Mouse (Mus musculus) embryonic facial prominence, embryonic 11.5 days (tissue): ENCODE measurements around the gene Pgm1. TPM values are rescaled to one million over a fixed set of nuclear protein-coding genes. Genes with fewer than 3 reads are reported as not detected.

ENCODE experiments used
- ATAC-seq: fragments of 200-750 bp; cut with Nextera tagmentation; replicated peaks from 2 replicates; pipeline ENCODE4 v1.8.0; 2017; ENCODE audit warnings: low read depth; ENCODE audit not compliant: insufficient number of reproducible peaks, low FRiP score, low TSS enrichment
- DNase-seq: peaks from one replicate; pipeline ENCODE4 v3.0.0-alpha.2; 2015; ENCODE audit warnings: low spot score
- H3K27ac ChIP-seq: fragments of 300-500 bp; sonication (generic); replicated peaks from 2 replicates; pipeline ENCODE4 v1.5.1; 2014; ENCODE audit warnings: mild to moderate bottlenecking, low read depth, low read length, control low read depth
- H3K27me3 ChIP-seq: fragments of 300-500 bp; sonication (generic); 2 replicates; pipeline ENCODE4 v1.6.1; 2014; ENCODE audit warnings: mild to moderate bottlenecking, low read length, moderate library complexity, mixed read lengths; ENCODE audit not compliant: control insufficient read depth, insufficient read depth
- H3K36me3 ChIP-seq: fragments of 300-500 bp; sonication (generic); replicated peaks from 2 replicates; pipeline ENCODE4 v1.6.1; 2014; ENCODE audit warnings: low read depth, mild to moderate bottlenecking, low read length, moderate library complexity, mixed read lengths; ENCODE audit not compliant: control insufficient read depth, insufficient read depth
- H3K4me1 ChIP-seq: fragments of 300-500 bp; sonication (generic); 2 replicates; pipeline ENCODE4 v1.6.1; 2014; ENCODE audit warnings: low read length, mixed read lengths; ENCODE audit not compliant: control insufficient read depth, insufficient read depth
- H3K4me2 ChIP-seq: fragments of 300-500 bp; sonication (generic); 2 replicates; pipeline ENCODE4 v1.6.1; 2014; ENCODE audit warnings: low read depth, mild to moderate bottlenecking, control low read depth, low read length, moderate library complexity
- H3K4me3 ChIP-seq: fragments of 300-500 bp; sonication (generic); 2 replicates; pipeline ENCODE4 v1.5.1; 2014; ENCODE audit warnings: low read depth, low read length, control low read depth
- H3K9ac ChIP-seq: fragments of 300-500 bp; sonication (generic); replicated peaks from 2 replicates; pipeline ENCODE4 v1.6.1; 2014; ENCODE audit warnings: mild to moderate bottlenecking, control low read depth, low read length
- H3K9me3 ChIP-seq: fragments of 300-500 bp; sonication (generic); replicated peaks from 2 replicates; pipeline ENCODE4 v1.6.1; 2016; ENCODE audit warnings: mild to moderate bottlenecking, low read length, inconsistent platforms, mixed read lengths; ENCODE audit not compliant: control insufficient read depth
- WGBS: fragments of 180-500 bp; shearing (Covaris S2); extraction: QIAGEN DNeasy Blood & Tissue Kit; methylation state at CpG from one replicate; pipeline ENCODE4 v1.1.7; 2014; 5-methylcytosine and 5-hydroxymethylcytosine counted together
- polyA plus RNA-seq: library from polyadenylated mRNA; unstranded; fragments of >200 nt; fragmentation: Nextera tagmentation; extraction: Ambion mirVana; gene quantifications from 2 replicates; pipeline ENCODE4 v1.2.1, GENCODE M21; 2014

The Pgm1 gene
- polyA plus RNA-seq, 1 experiment from 2014 or later: 58.2 TPM

GRCm38 (mm10) chr4:99959308-99959707 lies 30.1 kb downstream of the Pgm1 start:
- no peaks in the 10 kb centered on the region for H3K27me3 ChIP-seq
- H3K9me3 ChIP-seq: no peaks in the 10 kb centered on the region
- WGBS: 89% methylated on average over 3 of the region's 3 CpGs
- DNase-seq: no peak
- H3K36me3 ChIP-seq: no peaks in the 10 kb centered on the region
- no peak overlapping the region for H3K9ac ChIP-seq
- H3K4me3 ChIP-seq: no peak overlapping the region
- ATAC-seq: no peak
- no peak overlapping the region for H3K27ac ChIP-seq
- H3K4me2 ChIP-seq: no peak overlapping the region
- H3K4me1 ChIP-seq: no peaks in the 10 kb centered on the region

GRCm38 (mm10) chr4:99966555-99966954 lies 37.3 kb downstream of the Pgm1 start:
- DNase-seq: peak; percentile 78

GRCm38 (mm10) chr4:99969328-99969727 lies 40.1 kb downstream of the Pgm1 start:
- 23% methylated on average over 5 of the region's 5 CpGs for WGBS
- Histone ChIP-seq H3K27ac (no peak overlapping the region), H3K4me2 (no peak overlapping the region), H3K27me3 (no peaks in the 10 kb centered on the region), H3K9me3 (no peaks in the 10 kb centered on the region), H3K9ac (no peak overlapping the region), H3K4me1 (peaks cover 2% of the 10 kb centered on the region; the same call in 1 of the 2 replicates), H3K4me3 (no peak overlapping the region), H3K36me3 (no peaks in the 10 kb centered on the region)
- DNase-seq (no peak), ATAC-seq (no peak)

More at GRCm38 (mm10) chr4:99966555-99966954, 37.3 kb downstream of the Pgm1 start:
- no peak overlapping the region for H3K4me2 ChIP-seq
- H3K4me1 ChIP-seq: peaks cover 2% of the 10 kb centered on the region; the same call in 1 of the 2 replicates
- 20% methylated on average over 6 of the region's 6 CpGs for WGBS
- H3K27ac ChIP-seq: no peak overlapping the region
- H3K4me3 ChIP-seq: no peak overlapping the region
- H3K9me3 ChIP-seq: no peaks in the 10 kb centered on the region
- no peaks in the 10 kb centered on the region for H3K36me3 ChIP-seq
- no peak overlapping the region for H3K9ac ChIP-seq
- no peaks in the 10 kb centered on the region for H3K27me3 ChIP-seq
- ATAC-seq: no peak

GRCm38 (mm10) chr4:99970097-99970496 lies 40.9 kb downstream of the Pgm1 start:
- DNase-seq (no peak), ATAC-seq (no peak)
- Histone ChIP-seq H3K4me1 (peaks cover 2% of the 10 kb centered on the region; the same call in 1 of the 2 replicates), H3K27me3 (no peaks in the 10 kb centered on the region), H3K27ac (no peak overlapping the region), H3K4me2 (no peak overlapping the region), H3K4me3 (no peak overlapping the region), H3K9ac (no peak overlapping the region), H3K36me3 (no peaks in the 10 kb centered on the region), H3K9me3 (no peaks in the 10 kb centered on the region)
- WGBS: 46% methylated on average over 4 of the region's 4 CpGs

GRCm38 (mm10) chr4:99972886-99973285 lies 43.7 kb downstream of the Pgm1 start:
- Histone ChIP-seq H3K27me3 (no peaks in the 10 kb centered on the region), H3K4me3 (no peak overlapping the region), H3K27ac (no peak overlapping the region), H3K9ac (no peak overlapping the region), H3K4me1 (peaks cover 2% of the 10 kb centered on the region; the same call in 1 of the 2 replicates), H3K4me2 (no peak overlapping the region), H3K9me3 (no peaks in the 10 kb centered on the region), H3K36me3 (no peaks in the 10 kb centered on the region)
- DNase-seq (no peak), ATAC-seq (no peak)
- 80% methylated on average over 6 of the region's 6 CpGs for WGBS

- no peak for ATAC-seq
- 88% methylated on average over 1 of the region's 1 CpGs for WGBS
- H3K27ac ChIP-seq: no peak overlapping the region
Observed at GRCm38 (mm10) chr4:99973931-99974330, 44.7 kb downstream of the Pgm1 start.

GRCm38 (mm10) chr4:99974375-99974774 lies 45.2 kb downstream of the Pgm1 start:
- WGBS: 66% methylated on average over 5 of the region's 5 CpGs
- no peak for ATAC-seq

More at GRCm38 (mm10) chr4:99973931-99974330, 44.7 kb downstream of the Pgm1 start:
- Histone ChIP-seq H3K4me2 (no peak overlapping the region), H3K4me3 (no peak overlapping the region), H3K36me3 (no peaks in the 10 kb centered on the region), H3K9ac (no peak overlapping the region), H3K27me3 (no peaks in the 10 kb centered on the region), H3K9me3 (no peaks in the 10 kb centered on the region), H3K4me1 (peaks cover 2% of the 10 kb centered on the region; the same call in 1 of the 2 replicates)
- DNase-seq: no peak

GRCm38 (mm10) chr4:99979326-99979725 lies 50.1 kb downstream of the Pgm1 start:
- Histone ChIP-seq H3K27ac (no peak overlapping the region), H3K9ac (no peak overlapping the region), H3K4me1 (no peaks in the 10 kb centered on the region), H3K4me3 (no peak overlapping the region), H3K27me3 (no peaks in the 10 kb centered on the region), H3K9me3 (no peaks in the 10 kb centered on the region), H3K36me3 (no peaks in the 10 kb centered on the region), H3K4me2 (no peak overlapping the region)
- 88% methylated on average over 5 of the region's 5 CpGs for WGBS
- DNase-seq (no peak), ATAC-seq (no peak)

More at GRCm38 (mm10) chr4:99974375-99974774, 45.2 kb downstream of the Pgm1 start:
- H3K4me1 ChIP-seq: peaks cover 2% of the 10 kb centered on the region; the same call in 1 of the 2 replicates
- H3K27ac ChIP-seq: no peak overlapping the region
- no peak overlapping the region for H3K4me3 ChIP-seq
- H3K4me2 ChIP-seq: no peak overlapping the region
- no peaks in the 10 kb centered on the region for H3K36me3 ChIP-seq
- no peak overlapping the region for H3K9ac ChIP-seq
- H3K9me3 ChIP-seq: no peaks in the 10 kb centered on the region
- no peaks in the 10 kb centered on the region for H3K27me3 ChIP-seq
- DNase-seq: no peak
